Comparison of ENCODE assay signal across 19 mouse cellular contexts in genomic region chr14:54365026-54365645, GRCm38 (mm10). TPM values are rescaled to one million over a fixed set of nuclear protein-coding genes. Genes with fewer than 3 reads are reported as not detected.
DNase-seq lines count a peak whose midpoint lies in the region; ATAC-seq and TF ChIP-seq lines count a peak whose summit lies in the region.
"Had no signal": no experiment of that assay in that cellular context is flagged by ENCODE, and none has a peak within 500 bp of the region (broad histone marks: within the 10 kb centered on the region; RNA-seq: fewer than 3 reads in every experiment).

No protein-coding gene starts in this region.

- H3K27me3 ChIP-seq in kidney, postnatal 0 days (ENCODE audit: insufficient read depth, low read length) = no peaks in the 10 kb centered on the region
- H3K27me3 ChIP-seq in kidney, embryonic 16.5 days (ENCODE audit: insufficient read depth, low read length) = no peaks in the 10 kb centered on the region
- H3K27me3 ChIP-seq in limb, embryonic 10.5 days (ENCODE audit: low read depth, poor library complexity, severe bottlenecking) = no peaks in the 10 kb centered on the region
- H3K27me3 ChIP-seq: embryonic facial prominence, embryonic 12.5 days; forebrain, embryonic 15.5 days; Patski had no signal

- H3K9ac ChIP-seq in kidney, postnatal 0 days (ENCODE audit: low read depth, low read length) = no peak overlapping the region
- H3K9ac ChIP-seq in kidney, embryonic 16.5 days (replicated peaks; ENCODE audit: low read length) = no peak overlapping the region
- H3K9ac ChIP-seq: embryonic facial prominence, embryonic 12.5 days; forebrain, embryonic 15.5 days had no signal

- WGBS in kidney, postnatal 0 days = 76% methylated on average over 5 of the region's 5 CpGs
- WGBS in kidney, embryonic 16.5 days = 89% methylated on average over 5 of the region's 5 CpGs
- 94% methylated on average over 5 of the region's 5 CpGs for WGBS in limb, embryonic 10.5 days

- ATAC-seq in kidney, postnatal 0 days (replicated peaks; ENCODE audit: low FRiP score, low read depth) = no peak
- no peak for ATAC-seq in kidney, embryonic 16.5 days (ENCODE audit: low FRiP score, low TSS enrichment)
- ATAC-seq: activated CD4-positive, CD25-positive, alpha-beta regulatory T cell, adult 4 months; forebrain, embryonic 15.5 days; Patski had no signal

- TF ChIP-seq CTCF in kidney, postnatal 0 days (IDR thresholded peaks at IDR 0.05; ENCODE audit: low read depth) = no peak

- H3K4me1 ChIP-seq in kidney, postnatal 0 days (replicated peaks; ENCODE audit: insufficient read depth, low read length) = 0 out of 2 replicates have a peak, but pooled peaks cover 5% of the 10 kb centered on the region
- H3K4me1 ChIP-seq in kidney, embryonic 16.5 days (ENCODE audit: insufficient read depth, low read length) = peaks cover 14% of the 10 kb centered on the region
- peaks cover 7% of the 10 kb centered on the region for H3K4me1 ChIP-seq in limb, embryonic 10.5 days

- no peaks in the 10 kb centered on the region for H3K9me3 ChIP-seq in kidney, postnatal 0 days (replicated peaks; ENCODE audit: low read length)
- H3K9me3 ChIP-seq in kidney, embryonic 16.5 days (ENCODE audit: low read length) = no peaks in the 10 kb centered on the region
- H3K9me3 ChIP-seq in limb, embryonic 10.5 days (replicated peaks) = no peaks in the 10 kb centered on the region
- H3K9me3 ChIP-seq: embryonic facial prominence, embryonic 12.5 days; forebrain, embryonic 15.5 days; hindbrain, embryonic 10.5 days had no signal

- no peak overlapping the region for H3K4me2 ChIP-seq in kidney, postnatal 0 days (ENCODE audit: low read length)
- H3K4me2 ChIP-seq in kidney, embryonic 16.5 days (replicated peaks; ENCODE audit: low read depth, low read length) = no peak overlapping the region
- H3K4me2 ChIP-seq: embryonic facial prominence, embryonic 12.5 days; forebrain, embryonic 15.5 days; heart, embryonic 11.5 days had no signal

- peaks cover 41% of the 10 kb centered on the region for H3K36me3 ChIP-seq in kidney, postnatal 0 days (ENCODE audit: insufficient read depth, low read length)
- H3K36me3 ChIP-seq in kidney, embryonic 16.5 days (ENCODE audit: insufficient read depth, low read length) = peaks cover 56% of the 10 kb centered on the region
- peaks cover 75% of the 10 kb centered on the region for H3K36me3 ChIP-seq in limb, embryonic 10.5 days

- H3K27ac ChIP-seq in kidney, postnatal 0 days = peak overlapping the region; percentile 0; the same call in 1 of the 2 replicates
- H3K27ac ChIP-seq in kidney, embryonic 16.5 days (ENCODE audit: low read length) = no peak overlapping the region
- H3K27ac ChIP-seq in limb, embryonic 10.5 days = no peak overlapping the region
- H3K27ac ChIP-seq: embryonic facial prominence, embryonic 12.5 days; forebrain, embryonic 15.5 days; heart, adult 2 months; hindbrain, embryonic 10.5 days had no signal

- DNase-seq in kidney, postnatal 0 days (ENCODE audit: low spot score) = no peak
- peak; percentile 40 to 46 for DNase-seq in urinary bladder, postnatal 36 days (ENCODE audit: low spot score in 2 of 2)
- no peak for DNase-seq in urinary bladder, adult 2 months (ENCODE audit: low spot score)
- peak; percentile 20 for DNase-seq in limb, embryonic 10.5 days (ENCODE audit: low spot score)
- DNase-seq in layer of hippocampus, adult 18-20 months (ENCODE audit: low spot score in 2 of 2) = no peak
- DNase-seq in left cerebral cortex, adult 9 months (ENCODE audit: low spot score in 2 of 2) = no peak
- DNase-seq: adrenal gland, postnatal 14 days; cerebellum, adult 11-12 months; cerebellum, adult 9-10 months; cerebellum, postnatal 25 days; gastrocnemius, postnatal 10 days; heart, adult 2 months had no signal

- no peak overlapping the region for H3K4me3 ChIP-seq in kidney, postnatal 0 days (replicated peaks; ENCODE audit: low read depth, low read length)
- H3K4me3 ChIP-seq in kidney, embryonic 16.5 days (ENCODE audit: low read length) = no peak overlapping the region
- no peak overlapping the region for H3K4me3 ChIP-seq in limb, embryonic 10.5 days
- H3K4me3 ChIP-seq: embryonic facial prominence, embryonic 12.5 days; forebrain, embryonic 15.5 days; heart, adult 2 months; hindbrain, embryonic 10.5 days had no signal

RNA-seq across cellular contexts. Expression of gene Oxa1l, which starts 4.5 kb away (rescaled TPM):
- 57.6 and 66.5 TPM in 2 replicates for polyA plus RNA-seq in kidney, postnatal 0 days (2015; fragmentation: Nextera tagmentation; extraction: Ambion mirVana)
- polyA plus RNA-seq in kidney, embryonic 16.5 days (2015; fragmentation: Nextera tagmentation; extraction: Ambion mirVana) = 60.2 and 63.7 TPM in 2 replicates
- 61.4 and 65.5 TPM in 2 replicates for polyA plus RNA-seq in urinary bladder, adult 2 months (2012; rRNA removed)
- polyA plus RNA-seq in limb, embryonic 10.5 days (2016; fragmentation: Nextera tagmentation; extraction: Ambion mirVana) = 60.5 and 63.1 TPM in 2 replicates
- total RNA-seq in layer of hippocampus, adult 18-20 months (2021) = 10 to 100 TPM; 51.9 to 53.9 TPM

RNA-seq across cellular contexts. Expression of gene Slc7a7, which starts 52.4 kb away (rescaled TPM):
- polyA plus RNA-seq in kidney, postnatal 0 days (2015; fragmentation: Nextera tagmentation; extraction: Ambion mirVana) = 27.8 and 36.4 TPM in 2 replicates
- 15.7 and 15.8 TPM in 2 replicates for polyA plus RNA-seq in kidney, embryonic 16.5 days (2015; fragmentation: Nextera tagmentation; extraction: Ambion mirVana)
- 8.9 TPM in 2 replicates for polyA plus RNA-seq in urinary bladder, adult 2 months (2012; rRNA removed)
- polyA plus RNA-seq in limb, embryonic 10.5 days (2016; fragmentation: Nextera tagmentation; extraction: Ambion mirVana) = 2.3 and 3.1 TPM in 2 replicates
- total RNA-seq in layer of hippocampus, adult 18-20 months (2021) = 1 to 10 TPM; 1.5 to 2.2 TPM

Comparison
In these comparisons a context has a peak if more than half of its experiments do, and no peak if none do; other contexts are left out.
1. DNase-seq: peak in urinary bladder, postnatal 36 days (2 of 2) and limb, embryonic 10.5 days (single experiment); none in kidney, postnatal 0 days (single experiment), urinary bladder, adult 2 months (single experiment), layer of hippocampus, adult 18-20 months (0 of 2) and left cerebral cortex, adult 9 months (0 of 2).